Mouse (Mus musculus) embryo, embryonic 10.5 days (tissue): ENCODE measurements around the gene Hltf.
A peak's percentile ranks its signal among the peaks of the same experiment; 100 is the strongest.

Experiments
- DNase-seq: peaks from one replicate; pipeline ENCODE4 v3.0.0-alpha.2; 2015; ENCODE audit warnings: low spot score

Gene Hltf

DNA sequence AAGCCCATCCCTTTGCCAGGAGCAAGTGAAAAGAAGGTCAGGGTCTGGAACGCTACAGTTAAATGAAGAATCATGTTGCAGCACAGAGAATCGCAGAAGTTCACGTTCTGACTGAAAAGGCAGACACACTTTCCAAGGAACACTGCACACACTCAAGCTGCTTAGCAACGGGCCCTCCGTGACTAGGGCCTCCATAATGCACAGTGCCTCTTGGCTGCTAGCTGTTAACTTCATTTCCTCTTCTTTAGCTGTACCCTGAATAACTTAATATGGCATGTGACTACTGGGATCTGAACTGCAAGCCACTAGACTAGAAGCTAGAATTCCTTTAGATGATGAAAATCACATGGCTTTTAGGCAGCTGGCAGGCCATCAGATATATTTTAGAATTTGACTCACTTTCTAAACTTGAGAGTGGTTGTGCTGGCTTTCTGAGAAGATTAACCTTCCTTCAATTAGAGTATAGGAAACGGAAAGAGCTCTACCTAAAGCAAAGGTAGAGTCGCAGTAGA, 89.3 kb downstream of the Hltf start:
- DNase-seq: peak; percentile 35

DNA sequence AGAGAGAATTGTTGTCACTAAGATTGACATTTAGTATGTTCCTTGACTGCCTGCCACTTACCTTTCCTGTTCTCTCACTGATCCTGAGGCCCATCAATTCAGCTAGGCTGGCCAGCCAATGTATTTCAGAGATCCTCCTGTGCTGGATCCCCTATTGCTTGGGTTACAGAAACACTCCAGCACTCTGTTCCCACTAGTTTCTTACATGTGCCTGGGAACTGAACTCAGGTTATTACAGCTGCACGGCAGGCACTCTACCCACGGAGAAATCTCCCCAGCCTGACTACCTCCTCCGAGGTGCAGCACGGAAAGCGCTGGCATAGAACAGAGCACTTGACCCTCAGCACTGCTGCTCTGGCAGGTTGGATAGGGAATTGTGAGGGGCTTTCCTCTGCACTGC, 90.0 kb downstream of the Hltf start:
- no peak for DNase-seq

DNA sequence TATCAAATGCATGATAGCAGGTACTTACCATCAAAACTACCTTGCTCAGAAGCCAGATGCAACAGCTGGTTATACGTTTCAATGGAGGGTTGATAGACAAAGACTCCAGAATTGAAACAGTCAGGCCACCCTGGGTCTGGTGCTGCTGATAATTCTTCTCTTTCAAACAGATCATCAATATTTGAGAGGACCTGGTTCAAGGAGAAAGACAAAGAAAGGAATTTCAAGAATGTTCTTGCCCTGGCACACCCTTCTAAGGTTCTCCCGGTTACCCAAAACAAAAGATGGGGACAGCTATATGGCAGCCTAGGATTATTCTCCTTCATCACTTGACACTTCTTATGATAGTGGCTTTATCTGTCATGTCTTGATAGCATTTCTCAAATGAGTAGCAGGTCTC, 92.9 kb downstream of the Hltf start:
- no peak for DNase-seq

DNA sequence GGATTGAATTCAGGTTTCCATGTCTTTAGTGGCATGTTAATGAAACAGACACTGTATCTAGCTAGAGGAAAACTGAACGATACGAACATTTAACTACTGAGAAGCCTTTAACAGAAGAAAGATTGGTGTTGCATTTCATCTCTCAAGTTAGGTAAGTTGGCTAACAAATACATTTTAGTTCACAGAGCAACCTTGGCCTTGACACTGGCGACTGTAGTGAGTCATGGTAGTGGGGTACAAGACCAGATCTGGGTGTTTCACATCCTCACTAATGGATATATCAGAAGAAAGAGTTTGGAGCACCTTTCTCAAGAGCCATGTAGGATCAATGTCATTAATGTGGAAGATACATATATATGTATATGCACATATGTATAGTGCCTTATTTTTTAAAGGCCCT, 94.0 kb downstream of the Hltf start:
- DNase-seq: no peak

DNA sequence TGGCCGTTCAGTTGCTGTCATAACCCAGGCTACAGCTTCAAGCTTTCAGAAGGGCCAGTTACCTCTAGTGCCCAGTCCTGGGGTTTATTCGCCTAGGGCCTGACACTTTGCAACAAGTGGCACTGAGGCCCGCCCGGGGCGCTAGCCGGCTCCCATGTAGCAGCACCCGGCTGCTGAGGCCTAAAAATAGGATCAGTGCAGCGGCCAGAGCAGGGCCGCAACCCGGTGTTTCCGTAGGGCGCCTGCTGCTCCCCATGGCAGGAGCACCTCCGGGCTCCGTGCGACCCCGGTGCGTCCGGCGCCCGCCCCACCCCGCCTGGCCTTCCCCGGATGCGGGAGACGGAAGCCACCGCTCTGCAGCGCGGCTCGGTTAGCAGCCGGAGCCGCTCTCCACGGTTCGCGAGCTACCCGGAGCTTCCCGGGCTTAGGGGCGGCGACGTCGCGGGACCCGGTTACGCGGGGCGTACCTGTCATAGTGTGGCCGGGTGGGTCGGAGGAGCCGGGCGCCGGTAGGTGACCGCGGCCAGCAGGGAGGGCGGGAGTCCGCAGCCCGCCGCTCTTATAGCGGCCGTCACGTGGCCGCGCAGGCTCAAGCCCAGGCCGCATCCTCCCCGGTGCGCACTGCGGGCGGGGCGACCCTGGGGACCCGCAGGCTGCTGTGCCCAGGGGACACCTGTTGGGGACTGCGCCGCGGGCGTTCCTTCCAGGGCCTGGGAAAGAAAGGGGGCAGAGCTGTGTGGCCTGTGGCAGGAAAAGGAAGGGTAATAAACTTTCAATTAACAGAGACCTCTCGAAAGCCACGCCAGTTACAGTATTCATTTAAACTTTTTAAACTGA, 97.1 kb downstream of the Hltf start, which contains the start of gene Gyg:
TSS of gene Gyg (minus strand) at position 787 of the 837 bp plus-strand sequence.
- peak; percentile 66 for DNase-seq

DNA sequence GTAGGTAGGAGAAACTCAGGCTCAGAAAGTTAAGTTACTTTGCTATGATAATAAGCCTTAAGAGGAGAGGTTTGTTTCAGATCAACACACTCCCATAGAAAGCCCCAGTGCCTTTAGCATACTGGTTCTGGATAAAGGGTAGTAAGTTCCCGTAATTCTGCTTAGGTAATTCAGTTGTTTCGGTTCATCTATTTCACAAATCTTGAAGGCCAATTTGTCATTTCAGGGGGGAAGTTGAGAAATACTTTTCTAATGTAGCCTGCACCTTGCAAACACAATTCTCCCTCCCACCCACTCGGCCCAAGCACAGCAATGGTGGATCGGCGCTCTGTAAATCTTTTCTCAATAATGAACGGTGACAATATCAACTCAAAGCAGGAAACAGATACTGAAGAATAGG, 97.9 kb downstream of the Hltf start:
- no peak for DNase-seq

DNA sequence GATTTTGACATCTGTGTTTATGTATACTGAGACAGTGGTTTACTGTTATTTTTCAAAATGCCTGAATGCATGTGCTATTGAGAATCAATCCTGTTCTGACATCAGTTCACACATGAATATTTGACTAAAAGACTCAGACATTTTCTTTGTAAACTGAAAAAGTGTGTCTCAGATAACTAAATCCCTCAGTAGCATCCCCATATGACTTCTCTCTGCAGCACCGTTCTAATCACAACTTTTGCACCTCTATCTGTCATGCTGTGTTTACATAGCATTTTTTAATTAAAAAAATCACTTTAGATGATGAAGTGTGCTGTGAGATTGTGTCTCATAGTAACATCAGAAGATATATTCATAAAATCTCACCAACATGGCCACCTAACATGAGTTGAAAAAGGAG, 109.9 kb downstream of the Hltf start:
- DNase-seq: no peak
